Mouse (Mus musculus) urinary bladder, adult 2 months (tissue): ENCODE data around the gene Masp1. TPM values are rescaled to one million over a fixed set of nuclear protein-coding genes. Genes with fewer than 3 reads are reported as not detected.

ENCODE experiments used
- DNase-seq: peaks from one replicate; pipeline ENCODE4 v3.0.0; 2022; ENCODE audit warnings: low spot score
- polyA plus RNA-seq: library from polyadenylated mRNA; depleted of rRNA; stranded (reverse); fragments of >200 nt; gene quantifications from 2 replicates; pipeline ENCODE4 v1.2.3, GENCODE M21; 2012

Gene Masp1
- polyA plus RNA-seq, 1 experiment, result 2.3 TPM

DNA sequence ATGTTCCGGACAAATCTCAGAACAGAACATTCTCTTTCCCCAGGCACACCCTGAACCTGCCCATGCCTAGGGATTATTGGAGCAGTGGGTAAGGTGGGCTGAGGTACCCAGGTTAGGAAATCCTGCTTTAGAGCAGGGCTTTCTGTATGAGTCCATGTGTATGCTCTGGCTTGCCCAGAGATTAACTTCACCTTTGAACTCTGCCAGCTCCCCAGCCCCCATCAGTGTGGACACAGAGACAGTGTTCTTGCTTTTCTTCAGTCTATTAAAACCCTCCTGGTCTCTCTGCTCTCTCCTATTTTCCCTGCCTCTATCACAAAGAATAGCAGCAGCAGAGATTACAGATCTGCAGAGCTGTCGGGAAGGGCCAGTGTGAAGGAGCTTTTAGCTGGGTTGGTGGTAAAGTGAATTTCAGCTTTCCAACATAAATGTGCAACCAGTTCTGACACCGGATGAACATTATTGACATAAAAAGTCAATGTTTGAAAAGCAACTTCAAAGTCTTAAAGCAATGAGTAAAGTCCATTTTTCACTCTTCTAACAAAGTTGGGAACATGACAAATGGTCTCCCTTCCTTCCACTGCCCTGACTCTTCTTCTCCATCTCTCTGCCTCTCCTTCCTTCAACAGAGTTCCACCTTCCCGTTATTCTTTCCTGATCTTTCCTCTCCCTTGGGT, 56.8 kb downstream of the Masp1 start:
- DNase-seq, result no peak

DNA sequence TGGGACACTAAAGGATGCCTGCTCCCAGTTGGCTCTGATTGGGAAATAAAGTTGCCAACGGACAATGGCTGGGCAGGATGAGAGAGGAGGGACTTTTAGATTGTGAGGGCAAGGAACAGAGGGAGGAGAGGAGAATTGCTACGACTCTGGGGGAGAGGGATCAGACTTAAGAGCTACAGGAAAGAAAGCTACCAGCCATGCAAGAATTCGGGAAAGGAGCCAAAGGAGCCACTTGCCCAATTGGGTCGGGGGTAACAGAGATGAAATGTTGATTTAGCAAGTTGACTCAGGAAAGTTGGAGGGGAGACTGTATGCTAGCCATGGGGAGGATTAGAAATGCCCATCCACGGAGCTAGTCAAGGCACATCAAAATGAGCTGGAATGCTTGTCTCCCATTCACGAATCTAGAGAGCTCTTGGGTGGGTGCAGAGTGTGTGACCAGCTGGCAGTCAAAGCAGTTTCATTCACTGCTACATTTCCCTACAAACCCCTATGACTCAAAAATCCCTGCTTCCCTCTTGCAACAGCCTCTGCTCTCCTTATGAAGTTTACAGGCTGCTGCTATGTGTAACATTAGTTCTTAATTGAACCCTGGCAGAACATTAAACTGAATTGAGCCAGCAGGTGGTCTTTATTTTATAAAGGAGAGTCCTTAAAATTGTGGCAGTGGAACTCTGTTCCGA, 61.6 kb downstream of the Masp1 start:
- DNase-seq, result no peak

DNA sequence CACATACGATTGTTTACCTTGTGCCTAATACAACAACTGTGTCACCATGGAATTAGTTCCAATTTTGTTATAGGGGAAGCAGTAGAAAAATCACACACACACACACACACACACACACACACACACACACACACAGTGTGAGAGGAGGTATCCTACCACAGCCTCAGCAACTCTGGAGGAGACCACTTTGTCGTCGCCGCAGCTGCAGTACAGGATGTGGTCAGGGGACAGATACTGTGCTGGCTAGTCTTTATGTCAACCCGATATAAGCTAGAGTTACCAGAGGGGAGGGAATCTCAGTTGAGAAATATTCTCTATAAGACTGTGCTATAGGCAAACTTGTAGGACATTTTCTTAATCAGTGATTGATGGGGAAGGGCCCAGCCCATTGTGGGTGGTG, 63.3 kb downstream of the Masp1 start:
- no peak for DNase-seq

DNA sequence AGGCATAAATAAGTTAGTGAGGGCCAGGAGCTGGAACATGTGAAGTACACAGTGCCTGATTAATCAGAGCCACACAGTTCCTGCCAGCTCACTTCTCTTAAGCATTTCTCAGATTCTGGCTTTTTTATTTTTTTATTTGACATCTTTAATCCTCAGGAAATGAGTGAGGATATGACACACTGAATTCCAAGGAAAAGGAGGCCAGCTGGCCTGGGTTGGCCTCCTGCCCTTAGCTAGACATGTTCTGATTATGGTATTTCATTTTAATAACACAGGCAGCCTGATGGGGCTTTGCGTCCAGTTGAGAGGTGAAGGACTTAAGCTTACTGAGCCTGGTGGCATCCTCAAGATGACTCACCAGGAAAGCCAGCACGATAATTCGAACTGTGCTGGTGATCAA, 64.1 kb downstream of the Masp1 start:
- DNase-seq, result no peak

DNA sequence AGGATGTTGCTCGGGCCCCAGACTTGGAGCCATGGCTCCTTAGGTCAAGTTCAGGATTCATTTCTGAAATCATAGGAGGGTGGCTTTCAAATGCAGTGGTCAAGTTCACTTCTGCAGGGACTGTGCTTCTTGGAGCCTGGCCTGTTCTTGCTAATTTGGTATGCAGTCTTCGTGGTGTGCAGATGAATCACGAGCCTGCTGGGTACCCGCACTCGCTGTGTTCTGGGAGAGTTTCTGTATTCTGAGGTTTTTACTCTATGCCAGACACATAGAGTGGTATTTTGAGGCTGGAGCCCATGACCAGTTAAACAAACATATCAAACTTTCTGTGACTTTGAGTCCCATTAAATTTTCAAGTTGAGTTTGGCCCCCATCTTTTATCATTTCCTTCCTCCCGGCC, 66.2 kb downstream of the Masp1 start:
- no peak for DNase-seq

DNA sequence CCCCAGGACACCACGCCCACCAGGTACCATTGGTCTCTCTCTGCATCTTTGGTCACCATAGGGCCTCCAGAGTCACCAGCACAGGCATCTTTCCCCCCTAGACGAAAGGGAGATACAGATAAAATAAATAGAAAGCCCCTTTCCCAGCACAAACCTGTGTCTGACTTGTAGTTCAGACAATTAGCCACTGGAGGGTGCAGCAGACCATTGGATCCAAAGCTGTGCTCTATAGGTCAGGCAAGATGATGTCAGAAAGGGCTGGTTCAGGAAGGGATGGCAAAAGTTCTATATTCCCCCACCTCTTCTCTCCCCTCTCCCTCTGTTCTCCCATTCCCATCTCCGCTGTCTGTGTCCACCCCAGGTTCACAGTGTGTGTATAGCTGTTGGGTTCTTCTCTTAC, 68.1 kb downstream of the Masp1 start:
- no peak for DNase-seq

DNA sequence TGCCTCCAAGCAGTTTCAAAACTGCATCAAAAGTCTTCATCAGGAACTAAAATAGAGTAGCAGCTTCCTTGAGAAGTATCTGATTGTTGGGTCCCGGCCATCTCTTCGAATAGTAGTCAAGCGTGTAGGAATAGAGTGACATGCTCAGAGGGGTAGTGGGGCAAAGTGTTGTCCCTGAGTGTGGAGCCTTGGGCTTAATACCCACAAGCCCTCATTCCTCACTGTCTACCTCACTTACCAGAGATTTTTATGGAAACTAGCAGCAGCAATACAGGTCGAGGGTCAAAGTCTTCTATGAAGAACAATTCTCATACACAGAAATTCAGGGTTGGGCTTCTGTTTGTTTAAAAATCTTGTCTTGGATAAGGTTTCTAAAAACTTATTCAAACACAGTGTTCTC, 69.8 kb downstream of the Masp1 start:
- DNase-seq, result no peak

DNA sequence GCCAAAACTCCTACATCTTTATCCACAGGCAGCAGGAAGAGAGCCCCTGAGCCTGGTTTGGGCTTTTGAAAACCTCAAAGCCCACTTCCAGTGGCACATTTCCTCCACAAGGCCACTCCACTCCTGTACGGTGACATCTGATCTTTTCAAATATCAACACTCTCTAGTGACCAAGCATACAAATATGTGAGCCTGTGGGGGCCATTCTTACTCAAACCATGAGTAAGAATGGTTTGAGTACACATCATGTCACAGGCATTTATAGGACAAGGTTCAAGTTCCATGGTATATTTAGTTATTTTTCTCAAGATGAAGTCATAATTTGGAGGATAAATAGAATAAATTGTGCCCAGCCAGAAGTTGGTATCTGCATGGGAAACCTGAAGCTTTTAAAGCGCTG, 70.7 kb downstream of the Masp1 start:
- no peak for DNase-seq

DNA sequence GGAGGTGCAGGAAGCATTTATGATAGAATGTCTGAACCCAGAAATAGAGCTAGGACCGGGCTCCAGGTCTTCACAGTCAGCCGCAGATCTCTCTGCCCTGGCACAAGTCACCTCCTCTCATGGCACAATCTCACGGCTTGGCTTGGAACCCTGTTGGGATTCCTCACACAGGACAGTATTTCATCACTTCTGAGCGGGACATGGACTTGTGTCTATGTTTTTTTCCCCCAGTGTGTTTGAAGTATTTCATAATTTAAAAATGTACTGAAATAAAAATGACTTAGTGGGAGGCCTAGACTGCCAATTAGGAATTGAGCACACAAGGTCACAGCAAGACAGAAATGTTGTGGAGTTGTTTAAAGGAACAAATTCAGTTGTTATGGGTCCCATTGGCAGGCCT, 76.4 kb downstream of the Masp1 start:
- DNase-seq, result no peak

DNA sequence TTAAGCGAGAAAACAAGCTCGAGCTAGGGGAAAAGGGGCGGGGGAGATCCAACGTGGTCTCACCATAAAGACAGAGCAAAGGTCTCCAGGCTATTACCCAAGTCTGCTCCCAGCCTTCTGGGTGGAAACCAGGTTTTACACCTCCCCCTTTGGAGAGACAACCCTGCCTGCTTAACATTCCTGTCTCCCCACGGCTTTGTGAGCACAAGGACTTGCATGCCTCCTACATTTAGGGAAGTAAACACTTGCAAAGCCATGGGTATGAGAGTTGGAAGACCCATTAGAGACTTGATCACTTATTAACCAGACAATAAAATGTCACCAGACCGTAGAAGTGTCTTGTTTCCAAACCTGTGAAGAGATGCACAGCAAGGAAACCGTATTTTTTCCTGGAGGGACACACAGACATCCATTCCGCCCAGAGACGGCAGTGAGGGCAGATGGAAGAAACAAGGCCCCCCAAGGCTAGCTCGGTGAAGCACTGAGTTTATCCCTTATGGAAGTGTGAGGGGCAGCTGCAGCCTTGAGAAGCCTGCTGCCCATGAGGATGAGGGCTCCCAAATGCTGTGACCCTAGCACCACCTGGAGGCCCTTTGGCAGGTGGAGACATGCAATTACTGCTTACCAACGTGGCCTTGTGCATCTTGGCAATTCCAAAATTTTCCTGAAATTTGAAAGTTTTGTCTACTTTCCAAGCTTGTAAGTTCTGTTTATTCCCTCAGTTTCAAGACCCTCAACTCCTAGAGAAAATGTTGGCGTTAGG, 83.0 kb downstream of the Masp1 start:
- DNase-seq, result no peak

DNA sequence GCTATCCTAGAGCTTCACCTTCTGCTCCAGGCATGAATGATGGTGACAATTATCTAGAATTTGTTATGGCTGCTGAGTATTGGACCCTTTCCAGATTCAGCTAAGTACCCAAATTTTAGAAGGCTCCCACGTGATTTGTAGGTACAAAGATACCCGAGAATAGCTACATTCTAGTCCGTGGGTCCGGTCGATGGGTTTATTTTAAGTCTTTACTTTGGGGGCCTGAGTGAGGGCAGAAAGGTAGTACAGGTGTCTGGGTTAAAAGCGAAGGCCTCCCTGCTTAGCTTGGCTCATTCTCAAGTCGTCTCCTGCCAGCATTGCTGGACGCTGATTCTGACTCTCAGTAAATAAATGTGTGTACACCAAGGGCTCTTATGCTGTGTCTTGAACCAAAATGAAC, 90.6 kb downstream of the Masp1 start:
- no peak for DNase-seq

DNA sequence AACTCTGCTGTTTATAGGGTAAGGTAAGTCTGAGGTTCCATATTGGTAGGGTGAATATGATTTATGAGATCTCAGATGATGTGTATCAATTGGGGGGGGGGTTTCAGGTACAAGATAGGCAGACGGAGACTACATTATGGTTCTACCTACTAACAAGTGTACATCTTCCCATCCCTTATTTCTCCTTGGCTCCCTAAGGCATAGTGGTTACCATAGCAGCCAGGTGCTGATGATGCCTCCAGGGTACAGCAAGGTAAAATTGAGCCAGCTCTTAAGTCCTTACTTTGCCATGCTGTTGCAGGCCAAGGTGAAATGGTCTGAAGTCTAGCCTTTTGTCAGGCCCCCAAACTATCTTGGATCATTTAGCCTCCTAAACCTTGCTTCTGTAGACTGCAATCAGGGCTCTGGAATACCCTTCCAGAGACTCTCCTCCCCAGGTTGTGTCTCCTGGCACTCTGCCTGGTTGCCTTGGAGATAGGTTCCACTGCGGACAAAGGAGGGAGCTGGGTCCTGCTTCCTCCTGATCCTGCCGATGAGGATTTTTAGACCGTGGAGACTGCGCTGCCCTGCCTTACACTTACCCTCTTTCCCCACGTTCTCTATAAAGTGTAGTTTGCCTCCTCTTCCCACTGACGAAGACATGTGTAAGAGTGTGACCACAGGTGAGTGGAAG, 91.8 kb downstream of the Masp1 start, which contains the start of gene Rtp1:
Rtp1 (plus strand) TSS at position 487 of the 673 bp plus-strand sequence.
- no peak for DNase-seq

DNA sequence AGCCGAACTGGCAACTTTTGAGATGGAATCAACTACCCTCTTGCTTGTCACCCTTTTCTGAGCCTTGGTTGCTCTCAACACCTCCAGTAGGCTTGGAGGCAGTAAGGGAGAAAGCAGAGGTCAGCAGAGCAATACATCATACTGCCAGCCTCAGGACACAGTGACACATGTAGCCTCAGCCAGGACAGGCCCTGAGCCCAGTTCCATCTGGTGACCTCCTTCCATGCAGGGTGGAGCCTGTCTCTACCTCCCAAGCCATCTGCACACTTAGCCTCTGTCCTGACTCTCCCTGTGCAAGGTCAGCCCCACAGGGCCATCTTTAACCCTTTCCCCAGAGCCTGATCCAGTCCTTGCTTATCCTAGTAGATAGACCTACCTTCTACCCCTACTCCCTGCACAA, 92.9 kb downstream of the Masp1 start:
- no peak for DNase-seq

DNA sequence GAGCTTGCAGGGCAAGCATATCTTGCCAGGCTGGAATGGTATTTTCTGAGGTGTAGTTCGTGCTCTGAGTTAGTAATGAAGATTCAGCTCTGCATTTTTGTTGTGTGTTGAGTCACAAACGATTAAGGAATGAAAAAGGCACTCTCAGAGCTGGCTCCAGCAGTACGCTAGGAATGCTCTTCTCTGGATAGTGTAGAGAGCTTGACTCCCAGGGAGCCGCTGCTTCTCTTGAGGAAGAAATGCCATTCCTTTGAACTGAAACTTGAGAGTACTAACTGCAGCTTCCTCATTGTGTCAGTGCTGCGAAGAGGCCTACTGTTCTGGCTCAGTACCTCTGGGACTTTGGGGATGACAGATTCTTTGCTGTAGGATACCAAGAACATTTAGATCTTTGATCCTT, 96.8 kb downstream of the Masp1 start:
- DNase-seq, result no peak

DNA sequence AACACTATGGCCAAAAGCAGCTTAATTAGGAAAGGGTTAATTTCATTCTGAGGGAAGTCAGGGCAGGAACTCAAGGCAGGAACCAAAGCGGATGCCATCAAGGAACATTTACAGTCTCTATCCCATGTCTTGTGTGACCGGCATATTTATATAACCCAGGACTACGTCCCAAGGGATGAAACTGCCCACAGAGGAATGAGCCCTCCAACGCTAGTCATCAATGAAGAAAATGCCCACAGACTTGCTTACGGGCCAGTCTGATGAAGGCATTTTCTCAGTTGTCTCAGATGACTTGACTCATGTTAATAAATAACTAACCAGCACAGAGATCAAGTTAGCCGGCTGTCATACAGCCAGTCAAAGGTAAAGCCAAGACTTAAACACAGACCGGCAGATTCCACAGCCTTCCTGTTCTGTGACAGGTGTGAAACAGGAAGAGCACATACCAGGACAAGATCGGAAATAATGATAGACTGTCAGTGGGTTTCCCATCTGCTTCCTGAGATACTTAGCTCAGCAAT, 101.0 kb downstream of the Masp1 start:
- DNase-seq, result no peak

DNA sequence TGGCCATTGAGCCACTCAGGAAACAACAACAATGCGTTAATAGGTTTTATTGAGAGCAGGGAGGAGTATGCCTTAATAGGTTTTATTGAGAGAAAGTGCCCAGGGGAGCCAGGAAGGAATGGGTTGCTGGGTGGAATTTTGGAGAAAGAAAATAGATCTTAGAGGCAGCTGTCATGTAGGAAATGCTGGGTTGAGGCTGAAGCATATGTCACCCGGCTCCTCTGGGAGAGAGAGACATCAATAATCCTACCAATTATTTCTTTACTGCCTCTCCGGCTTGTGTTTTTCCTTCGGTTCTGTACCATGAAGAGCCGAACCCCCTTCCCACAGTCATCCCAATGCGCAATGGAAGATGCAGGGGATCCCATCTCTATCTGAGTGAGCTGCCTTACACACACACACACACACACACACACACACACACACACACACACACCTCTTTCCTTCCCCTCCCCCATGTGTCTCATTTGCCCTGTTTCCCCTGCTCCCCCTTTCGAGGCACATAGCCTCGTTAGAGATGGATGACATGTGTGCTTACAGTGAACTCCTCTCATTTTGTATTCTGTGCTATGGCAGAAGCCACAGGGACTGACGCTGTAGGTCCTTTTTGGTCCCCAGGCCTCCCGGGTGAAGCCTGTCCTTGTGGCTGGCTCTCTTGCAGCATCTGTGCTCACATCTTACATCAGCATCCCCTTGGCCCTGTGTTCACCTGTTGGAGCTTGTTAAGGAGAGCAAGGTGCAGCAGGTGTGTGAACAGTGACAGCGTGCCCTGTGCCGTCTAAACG, 103.0 kb downstream of the Masp1 start:
- DNase-seq, result no peak

DNA sequence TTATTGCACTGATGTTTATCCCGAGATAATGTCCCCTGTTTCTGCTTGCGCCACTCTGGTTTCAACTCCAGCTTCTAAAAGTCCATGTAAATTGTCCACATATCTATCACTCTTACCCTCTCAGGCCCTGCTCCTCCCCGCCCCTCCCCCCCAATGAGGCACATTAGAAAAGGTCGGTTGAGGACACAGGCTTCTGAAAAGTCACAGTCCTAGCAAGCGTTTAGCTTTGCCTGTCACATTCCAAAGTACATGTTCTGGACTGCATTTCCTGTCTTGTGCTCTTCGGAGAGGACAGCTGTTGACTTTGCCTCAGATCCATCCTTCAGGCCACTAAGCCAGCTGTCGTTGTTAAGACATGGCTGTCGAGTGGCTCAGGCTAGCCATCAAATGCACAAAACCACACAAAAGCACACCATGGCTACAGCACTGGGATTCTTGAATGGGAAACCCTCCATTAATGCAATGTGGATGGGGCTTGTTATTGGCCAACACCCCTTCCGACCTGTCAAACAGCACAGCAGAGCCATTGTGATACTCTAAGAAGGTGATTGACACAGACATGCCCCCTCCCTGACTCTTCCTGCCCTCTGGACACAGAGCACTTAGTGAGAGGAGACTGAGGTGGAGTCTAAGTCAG, 103.8 kb downstream of the Masp1 start:
- DNase-seq, result no peak

DNA sequence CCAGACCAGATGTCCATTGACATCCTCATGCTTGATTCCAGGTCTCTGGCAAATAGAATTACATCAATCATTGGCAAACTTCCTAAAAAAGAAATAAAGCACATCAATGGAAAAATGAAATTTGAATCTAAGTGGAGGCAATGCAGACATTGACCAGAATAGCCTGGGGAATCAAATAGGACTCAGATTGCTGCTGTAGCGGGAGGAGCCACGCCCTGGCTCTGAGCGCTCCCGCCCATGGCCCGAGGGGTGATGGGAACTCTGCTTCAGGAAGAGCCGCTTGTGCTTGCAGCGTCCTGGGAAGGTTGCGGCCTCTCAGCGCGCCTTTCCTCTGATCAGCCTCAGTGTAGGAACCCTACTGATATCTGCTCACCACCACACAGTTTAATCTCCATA, 104.4 kb downstream of the Masp1 start:
- no peak for DNase-seq

DNA sequence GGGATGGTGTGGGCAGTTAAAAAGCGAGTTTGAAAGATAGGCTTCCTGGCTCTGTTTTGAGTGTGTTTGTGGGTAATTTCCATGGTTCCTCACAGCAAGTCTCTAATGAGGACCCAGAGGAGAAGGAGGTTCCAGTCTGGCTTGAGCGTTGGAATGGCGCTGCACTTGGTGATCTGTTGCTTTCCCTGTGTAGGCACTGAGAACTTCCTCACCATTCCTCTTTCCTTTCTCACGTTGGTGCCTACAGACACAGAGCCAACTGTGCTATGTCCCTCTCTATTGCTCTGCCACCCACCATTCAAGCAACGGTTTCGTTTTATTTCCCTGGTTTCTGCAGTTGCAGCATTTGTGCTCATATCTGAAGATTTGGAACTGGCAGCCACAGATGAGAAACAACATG, 107.7 kb downstream of the Masp1 start:
- no peak for DNase-seq

DNA sequence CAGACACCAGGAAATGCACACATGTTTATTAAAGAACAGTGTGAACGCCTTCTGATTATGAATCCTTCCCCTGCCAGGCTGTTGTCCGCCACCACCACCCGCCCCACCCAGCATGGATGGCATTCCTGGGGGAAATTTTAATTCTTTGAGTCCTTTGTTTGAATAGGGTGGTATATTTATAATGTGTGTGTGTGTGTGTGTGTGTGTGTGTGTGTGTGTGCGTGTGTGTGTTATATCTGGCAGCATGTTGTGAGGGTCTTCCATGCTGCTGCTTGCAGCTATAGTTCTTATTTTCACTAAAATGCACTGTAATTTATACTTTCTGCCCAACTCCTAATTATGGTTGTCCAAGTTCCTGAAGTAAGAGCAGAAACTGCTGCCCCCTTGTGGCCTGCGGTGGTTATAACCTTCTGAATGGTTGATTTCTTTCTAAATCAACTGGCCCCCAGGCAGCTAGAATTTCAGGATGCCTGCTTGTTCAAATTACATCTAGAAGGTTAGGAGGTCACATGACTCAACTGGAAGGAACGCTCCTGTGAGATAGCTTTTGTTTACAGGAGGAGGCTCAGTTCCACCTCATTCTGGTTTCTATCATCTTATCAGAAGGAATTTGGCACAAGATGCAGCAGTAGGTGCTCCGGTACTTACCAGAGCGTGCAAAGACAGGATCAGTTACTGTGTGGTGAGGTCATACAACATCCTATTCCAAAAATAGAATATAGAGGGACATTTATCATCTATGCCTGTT, 117.4 kb downstream of the Masp1 start:
- peak; percentile 58 for DNase-seq
